Mouse (Mus musculus) small intestine, adult 2 months (tissue): Measurements from ENCODE around the gene Mroh8. TPM values are rescaled to one million over a fixed set of nuclear protein-coding genes. Genes with fewer than 3 reads are reported as not detected.
"Not testable (repeated sequence)": the region's sequence is repeated elsewhere in the genome, so short reads cannot be mapped to it uniquely, and the experiment has no call there.

Experiments
- H3K27ac ChIP-seq: fragments of 200-500 bp; 2 replicates; pipeline ENCODE4 v1.5.1; 2012; ENCODE audit warnings: low read depth, low read length, control low read depth, inconsistent platforms; ENCODE audit not compliant: insufficient read depth
- H3K27me3 ChIP-seq: fragments of 200-500 bp; 2 replicates; pipeline ENCODE4 v1.6.1; 2012; ENCODE audit warnings: mild to moderate bottlenecking, moderate library complexity, low read length, inconsistent platforms; ENCODE audit not compliant: control insufficient read depth, insufficient read depth
- H3K36me3 ChIP-seq: fragments of 200-500 bp; 2 replicates; pipeline ENCODE4 v1.6.1; 2012; ENCODE audit warnings: mild to moderate bottlenecking, low read length, control low read depth, inconsistent platforms; ENCODE audit not compliant: control insufficient read depth, insufficient read depth
- H3K4me1 ChIP-seq: fragments of 200-500 bp; 2 replicates; pipeline ENCODE4 v1.6.1; 2012; ENCODE audit warnings: low read length, inconsistent platforms, mixed read lengths; ENCODE audit not compliant: control insufficient read depth, insufficient read depth, insufficient read length
- H3K4me3 ChIP-seq: fragments of 200-500 bp; 2 replicates; pipeline ENCODE4 v1.5.1; 2012; ENCODE audit warnings: low read depth, mild to moderate bottlenecking, control low read depth, inconsistent platforms, low read length, moderate library complexity
- CTCF ChIP-seq: fragments of 200-500 bp; IDR thresholded peaks from 2 replicates; pipeline ENCODE4 v1.5.1; 2012; ENCODE audit warnings: low read depth, mild to moderate bottlenecking, control low read depth, inconsistent platforms, low read length, moderate library complexity, mixed read lengths; ENCODE audit not compliant: insufficient replicate concordance, insufficient read length; ENCODE audit errors: extremely low read depth
- POLR2A ChIP-seq: fragments of 200-500 bp; IDR thresholded peaks from 2 replicates; pipeline ENCODE4 v1.6.1; 2012; ENCODE audit warnings: low read depth, mild to moderate bottlenecking, control low read depth, inconsistent platforms, low read length, moderate library complexity
- WGBS: fragments of 180-500 bp; shearing (Covaris S2); methylation state at CpG from one replicate; pipeline ENCODE4 v1.1.7; 2018; 5-methylcytosine and 5-hydroxymethylcytosine counted together
- polyA plus RNA-seq: library from polyadenylated mRNA; depleted of rRNA; stranded (reverse); fragments of >200 nt; gene quantifications from 2 replicates; pipeline ENCODE4 v1.2.3, GENCODE M21; 2012

Gene Mroh8
- polyA plus RNA-seq, 1 experiment = 0.16 TPM

DNA sequence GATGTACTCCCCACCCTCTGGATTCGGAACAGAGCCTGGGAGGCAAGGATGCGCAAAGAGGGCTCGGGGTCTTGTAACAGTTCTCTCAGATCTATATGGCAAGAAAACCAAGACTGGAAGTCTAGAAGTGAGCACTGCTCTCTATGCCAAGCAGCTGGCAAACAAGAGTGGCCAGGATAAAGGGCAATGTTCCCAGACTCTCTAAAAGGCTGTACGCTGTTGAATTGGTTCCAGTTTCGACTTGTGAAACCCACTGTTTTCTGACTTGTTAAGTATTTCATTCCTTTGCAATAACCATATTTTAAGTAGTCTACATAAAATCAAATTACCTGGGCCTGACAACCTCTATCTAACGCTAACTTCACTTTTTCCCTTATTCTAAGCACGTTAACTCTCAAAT, 67.6 kb downstream of the Mroh8 start:
- no peaks in the 10 kb centered on the region for H3K36me3 ChIP-seq
- 92% methylated on average over 7 of the region's 7 CpGs for WGBS
- no peaks in the 10 kb centered on the region for H3K27me3 ChIP-seq
- no peak for TF ChIP-seq POLR2A
- no peak for TF ChIP-seq CTCF
- no peaks in the 10 kb centered on the region for H3K4me1 ChIP-seq
- no peak overlapping the region for H3K27ac ChIP-seq
- H3K4me3 ChIP-seq = no peak overlapping the region

DNA sequence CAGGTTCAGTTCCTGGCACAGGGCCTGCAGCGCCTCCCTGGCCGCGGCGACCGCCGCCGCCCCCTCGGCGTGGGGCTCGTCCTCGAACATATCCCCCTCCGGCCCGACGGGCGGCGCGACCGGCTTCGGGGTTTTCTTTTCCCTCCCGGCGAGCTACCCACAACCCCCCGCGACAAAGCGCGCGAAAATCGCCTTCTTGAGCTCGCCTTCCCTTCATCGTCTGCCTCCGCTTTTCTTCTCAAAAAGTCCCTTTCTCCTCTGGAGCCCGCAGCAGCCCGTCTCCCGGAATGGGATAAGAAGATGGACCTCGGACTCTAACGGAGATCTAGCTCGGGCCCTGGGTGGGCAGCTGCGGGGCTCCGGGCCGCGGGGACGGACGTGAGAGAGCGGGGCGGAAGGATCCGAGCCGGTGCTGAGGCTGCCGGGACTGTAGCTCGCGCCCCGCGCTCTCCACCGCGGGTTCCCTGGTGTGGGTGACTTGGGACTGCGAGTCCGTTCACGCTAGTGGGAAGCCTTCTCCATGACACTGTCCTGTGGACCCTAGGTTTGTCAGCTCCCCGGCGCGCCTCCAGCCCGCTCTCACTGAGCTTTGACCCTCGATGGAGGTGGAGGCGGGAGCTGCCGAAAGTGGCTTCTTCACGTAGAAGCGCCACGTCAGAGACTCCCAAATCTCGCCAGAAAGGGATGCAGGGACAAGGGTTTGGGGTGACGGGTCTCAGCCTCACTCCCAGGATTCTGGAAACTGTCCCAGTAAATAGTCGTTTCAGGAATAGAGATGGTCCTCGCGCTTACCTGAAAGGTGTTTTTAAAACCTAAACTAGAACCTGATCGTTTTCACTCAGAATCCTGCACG, 74.8 kb downstream of the Mroh8 start, which contains the start of gene Rbl1:
TSS of gene Rbl1 (minus strand) at position 169 of the 853 bp plus-strand sequence.
- H3K36me3 ChIP-seq = no peaks in the 10 kb centered on the region
- H3K4me1 ChIP-seq = peaks cover 3% of the 10 kb centered on the region
- TF ChIP-seq POLR2A (peak; percentile 58), CTCF (peak; percentile 19; the same call in 1 of the 2 replicates)
- peak within 1 kb of the TSS; percentile 76 for H3K27ac ChIP-seq
- no peaks in the 10 kb centered on the region for H3K27me3 ChIP-seq
- peak within 1 kb of the TSS; percentile 84 for H3K4me3 ChIP-seq
- WGBS = under 1% methylated on average over 73 of the region's 73 CpGs

DNA sequence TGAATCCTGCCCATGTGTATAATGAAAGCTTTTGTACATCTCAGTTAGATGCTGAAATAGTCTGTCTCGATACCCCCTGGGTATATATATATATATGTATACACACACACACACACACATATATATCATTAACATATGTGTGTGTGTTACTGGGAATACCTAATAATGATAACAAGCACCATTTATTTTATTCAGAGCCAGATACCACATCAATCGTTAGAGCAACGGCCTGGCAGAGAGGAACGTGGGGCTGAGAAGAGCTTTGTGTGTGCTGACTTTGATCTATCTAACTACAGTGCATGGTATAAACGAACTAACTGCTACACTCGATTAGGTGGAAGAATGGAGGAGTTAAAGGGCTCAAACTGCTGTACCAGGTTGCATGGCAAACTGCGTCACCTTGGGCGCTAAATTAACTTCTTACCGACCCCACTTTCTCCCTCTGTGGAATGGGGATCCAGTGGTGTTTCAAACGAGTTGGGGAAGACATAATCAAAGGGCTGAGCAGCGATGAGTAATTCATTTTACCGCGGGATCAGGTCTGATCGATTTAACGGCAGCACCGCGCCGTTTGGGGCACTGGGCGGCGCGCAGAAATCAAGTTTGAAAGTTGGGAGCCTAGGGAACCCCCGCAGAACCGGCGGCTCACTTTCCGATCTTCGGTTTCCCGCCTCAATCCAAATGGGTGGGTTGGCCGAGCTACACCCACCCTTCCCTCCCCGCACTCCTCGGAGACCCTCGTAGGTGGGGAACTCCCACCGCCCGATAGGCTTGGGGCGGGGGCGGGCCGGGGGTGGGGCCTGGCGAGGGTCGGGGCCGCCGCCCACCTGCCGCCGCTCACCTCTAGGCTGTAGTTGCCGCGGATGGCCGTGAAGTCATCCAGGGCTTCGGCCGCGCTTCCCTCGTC, 75.6 kb downstream of the Mroh8 start:
- WGBS = under 1% methylated on average over 48 of the region's 49 CpGs
- H3K27ac ChIP-seq = peak overlapping the region; percentile 76

DNA sequence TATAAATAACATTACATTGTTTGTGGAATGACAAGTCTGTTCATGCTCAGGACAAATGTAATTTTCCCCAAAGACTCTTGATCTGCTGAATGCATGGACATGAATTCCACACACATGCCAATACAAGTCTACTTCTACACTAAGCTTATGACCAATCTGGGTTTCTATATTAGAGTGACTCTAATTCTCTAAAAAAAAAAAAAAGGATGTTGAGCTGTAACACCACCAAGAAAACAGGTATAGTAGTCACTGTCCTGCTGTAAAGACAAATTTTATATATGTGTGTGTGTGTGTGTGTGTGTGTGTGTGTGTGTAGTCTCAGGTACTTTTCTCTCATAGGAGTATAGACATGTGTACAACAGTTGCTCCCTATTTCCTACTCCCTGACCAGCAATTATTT, 76.3 kb downstream of the Mroh8 start:
- Histone ChIP-seq H3K36me3 (peaks cover 5% of the 10 kb centered on the region), H3K27me3 (no peaks in the 10 kb centered on the region), H3K4me3 (no peak overlapping the region), H3K27ac (no peak overlapping the region), H3K4me1 (peaks cover 3% of the 10 kb centered on the region)
- TF ChIP-seq POLR2A (no peak), CTCF (no peak)

More for the DNA sequence above, 75.6 kb downstream of the Mroh8 start:
- peaks cover 5% of the 10 kb centered on the region for H3K36me3 ChIP-seq
- H3K27me3 ChIP-seq = no peaks in the 10 kb centered on the region
- H3K4me3 ChIP-seq = peak overlapping the region; percentile 84
- peaks cover 3% of the 10 kb centered on the region for H3K4me1 ChIP-seq
- TF ChIP-seq POLR2A (no peak), CTCF (peak; percentile 25; the same call in 1 of the 2 replicates)

DNA sequence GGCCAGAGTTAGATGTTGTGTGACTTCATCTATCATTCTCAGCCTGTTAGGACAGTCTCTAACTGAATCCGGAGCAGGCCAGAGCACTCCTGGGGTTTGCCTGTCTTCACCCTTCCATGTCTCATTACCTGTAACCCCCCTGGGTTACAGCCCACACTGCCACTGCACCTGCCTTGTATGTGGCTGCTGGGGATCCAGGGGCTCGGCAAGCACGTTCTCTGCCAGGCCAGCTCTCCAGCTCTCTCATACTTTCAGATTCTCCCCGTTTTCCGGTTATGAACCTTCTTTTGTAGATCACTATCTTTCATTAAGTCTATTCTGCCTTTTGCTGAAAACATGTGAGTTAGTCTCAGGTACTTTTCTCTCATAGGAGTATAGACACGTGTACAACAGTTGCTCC, 77.0 kb downstream of the Mroh8 start:
- WGBS = 52% methylated on average over 6 of the region's 6 CpGs
- TF ChIP-seq CTCF (no peak), POLR2A (no peak)
- Histone ChIP-seq H3K36me3 (peaks cover 9% of the 10 kb centered on the region), H3K27me3 (no peaks in the 10 kb centered on the region), H3K4me3 (peak overlapping the region; percentile 13; the same call in 1 of the 2 replicates), H3K4me1 (peaks cover 3% of the 10 kb centered on the region), H3K27ac (peak overlapping the region; percentile 9; the same call in 1 of the 2 replicates)

DNA sequence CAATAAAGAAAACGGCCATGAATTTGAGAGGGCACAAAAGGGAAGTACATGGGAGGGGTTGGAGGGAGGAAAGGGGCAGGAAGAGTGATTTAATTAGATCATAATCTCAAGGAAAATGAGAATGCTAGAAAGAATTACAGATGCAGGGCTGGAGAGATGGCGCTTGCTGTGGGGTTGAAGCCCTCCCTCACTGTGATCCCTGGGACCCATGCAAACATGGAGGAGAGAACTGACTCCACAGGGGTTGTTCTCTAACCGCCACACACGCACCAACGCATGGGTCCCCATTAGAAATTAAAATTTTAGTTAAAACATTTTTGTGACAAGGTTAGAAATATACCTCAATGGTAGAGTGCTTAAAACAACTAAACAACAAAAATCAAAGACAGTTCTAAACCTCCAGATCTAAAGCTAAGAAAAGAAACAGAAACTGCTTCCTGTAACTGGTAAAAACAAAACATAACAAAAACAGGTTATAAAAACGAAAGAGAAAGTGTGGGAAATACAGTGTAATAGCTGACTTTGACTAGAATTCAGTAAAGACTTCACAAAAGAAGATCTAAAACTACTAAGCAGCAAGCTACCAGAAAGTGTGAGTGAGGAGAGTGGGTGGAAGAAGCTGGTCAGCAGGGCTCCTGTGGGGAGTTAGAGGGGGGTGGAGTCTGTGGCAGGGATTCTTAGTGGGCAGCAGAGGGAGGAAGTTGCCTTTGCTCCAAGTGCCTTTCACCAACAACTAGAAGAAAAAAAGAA, 78.1 kb downstream of the Mroh8 start:
- no peaks in the 10 kb centered on the region for H3K27me3 ChIP-seq
- H3K4me3 ChIP-seq = peak overlapping the region; percentile 46
- H3K4me1 ChIP-seq = peaks cover 3% of the 10 kb centered on the region
- peaks cover 15% of the 10 kb centered on the region for H3K36me3 ChIP-seq
- H3K27ac ChIP-seq = peak overlapping the region; percentile 96
- 65% methylated on average over 6 of the region's 6 CpGs for WGBS
- TF ChIP-seq CTCF (0 out of 2 replicates have a peak, but pooled peaks have one; percentile 9), POLR2A (no peak)

DNA sequence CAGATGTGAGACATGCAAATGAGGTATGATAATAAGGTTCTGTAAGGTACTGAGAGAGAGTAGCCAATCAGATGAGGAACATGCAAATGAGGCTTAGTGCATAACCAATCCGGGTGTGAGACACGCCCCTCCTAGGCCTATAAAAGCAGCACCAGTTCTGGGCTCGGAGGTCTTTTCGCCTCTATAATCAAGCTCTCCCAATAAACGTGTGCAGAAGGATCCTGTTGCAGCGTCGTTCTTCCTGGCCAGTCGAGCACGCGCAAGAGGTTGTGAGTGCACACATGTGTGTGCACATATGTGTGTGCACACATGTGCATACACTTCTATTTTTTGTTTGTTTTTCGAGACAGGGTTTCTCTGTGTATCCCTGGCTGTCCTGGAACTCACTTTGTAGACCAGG, 80.9 kb downstream of the Mroh8 start:
- H3K36me3 ChIP-seq = peaks cover 30% of the 10 kb centered on the region
- not testable (repeated sequence) for H3K4me1 ChIP-seq, H3K27ac ChIP-seq, H3K4me3 ChIP-seq, H3K27me3 ChIP-seq
- 98% methylated on average over 11 of the region's 11 CpGs for WGBS
